Mouse (Mus musculus): ENCODE measurements around the gene Pik3r2.

- TF ChIP-seq CTCF (IDR thresholded peaks at IDR 0.05; ENCODE audit: borderline replicate concordance, extremely low read depth, insufficient read depth, insufficient read length) (peak; percentile 10; the same call in 1 of the 2 replicates), POLR2A (IDR thresholded peaks at IDR 0.05; ENCODE audit: borderline replicate concordance, extremely low read depth, insufficient read depth, insufficient read length, poor library complexity, severe bottlenecking) (no peak)
Measured at GRCm38 (mm10) chr8:70795370-70795769, 18.9 kb upstream of the Pik3r2 start.
